8 mouse cellular contexts compared by ENCODE assay signal in the genomic region with DNA sequence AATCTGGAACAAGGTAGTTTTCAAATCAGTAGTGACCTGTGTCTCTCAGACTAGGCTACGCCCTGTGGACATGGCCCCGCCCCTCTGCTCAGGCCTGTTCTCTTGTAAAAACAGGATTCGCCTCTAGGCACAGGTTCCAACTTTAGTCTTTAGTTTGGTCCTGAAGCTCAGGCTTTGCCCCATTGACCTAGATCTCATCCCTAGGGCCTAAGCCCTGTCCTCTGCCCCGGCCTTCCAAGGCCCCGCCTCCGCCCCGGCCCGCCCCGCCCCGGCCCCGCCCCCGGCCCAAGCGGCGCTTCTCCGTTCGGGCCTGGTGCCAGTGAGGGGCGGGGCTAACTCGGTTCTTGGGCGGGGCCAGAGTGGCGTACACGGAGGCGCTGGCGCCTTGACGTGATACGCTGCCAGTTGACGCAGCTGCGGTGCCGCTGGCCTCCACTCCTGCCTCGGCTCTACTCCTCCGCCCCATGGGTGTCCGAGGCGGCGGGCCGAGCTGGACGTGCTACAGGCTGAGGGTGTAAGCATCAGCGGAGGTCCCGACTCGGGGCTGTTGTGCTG. TPM values are rescaled to one million over a fixed set of nuclear protein-coding genes. Genes with fewer than 3 reads are reported as not detected.
DNase-seq lines count a peak whose midpoint lies in the region; ATAC-seq lines count a peak whose summit lies in the region.

4932438A13Rik (plus strand) TSS at position 384 of the 555 bp plus-strand sequence.

- peaks cover 4% of the 10 kb centered on the region; the same call in 1 of the 2 replicates for H3K9me3 ChIP-seq in heart, embryonic 14.5 days (ENCODE audit: control insufficient read depth, low read length)
- no peaks in the 10 kb centered on the region for H3K9me3 ChIP-seq in liver, embryonic 13.5 days (replicated peaks)
- no peaks in the 10 kb centered on the region for H3K9me3 ChIP-seq in stomach, embryonic 16.5 days (replicated peaks; ENCODE audit: control insufficient read depth, low read length)

- H3K4me2 ChIP-seq in heart, embryonic 14.5 days (ENCODE audit: low read length), result peak within 1 kb of the TSS; percentile 76
- H3K4me2 ChIP-seq in liver, embryonic 13.5 days, result peak within 1 kb of the TSS; percentile 79
- H3K4me2 ChIP-seq in stomach, embryonic 16.5 days (ENCODE audit: low read depth, low read length), result peak within 1 kb of the TSS; percentile 80

- H3K27ac ChIP-seq in heart, embryonic 14.5 days (replicated peaks in 1 of 2; ENCODE audit: control insufficient read depth in 1 of 2, insufficient read depth in 1 of 2, low read depth in 2 of 2, low read length in 2 of 2), result peak within 1 kb of the TSS; percentile 86 to 87
- peak within 1 kb of the TSS; percentile 81 for H3K27ac ChIP-seq in liver, embryonic 13.5 days
- peak within 1 kb of the TSS; percentile 69 for H3K27ac ChIP-seq in stomach, embryonic 16.5 days (ENCODE audit: low read length)

- peak; percentile 91 for DNase-seq in c-Kit-negative CD71-positive TER-119-positive erythroid progenitor cells, embryonic 14.5 days (ENCODE audit: low read depth, low spot score)
- peak; percentile 71 for DNase-seq in fibroblast of lung, adult 2 months (ENCODE audit: low read depth)
- peak; percentile 97 for DNase-seq in kidney, postnatal 14 days
- DNase-seq in liver, embryonic 13.5 days, result peak; percentile 96
- DNase-seq in neural tube, embryonic 10.5 days (ENCODE audit: extremely low spot score, low spot score), result peak; percentile 97

- ATAC-seq in CD4-positive, CD25-positive, alpha-beta regulatory T cell, adult 4 months, result peak; percentile 74
- ATAC-seq in heart, embryonic 14.5 days (ENCODE audit: insufficient number of reproducible peaks, insufficient read depth, low FRiP score, low read depth), result peak; percentile 98
- peak; percentile 98 for ATAC-seq in liver, embryonic 13.5 days (ENCODE audit: low read depth)
- ATAC-seq in stomach, embryonic 16.5 days (ENCODE audit: insufficient read depth, low FRiP score), result peak; percentile 98

- peak within 1 kb of the TSS; percentile 87 for H3K9ac ChIP-seq in heart, embryonic 14.5 days (ENCODE audit: low read length)
- H3K9ac ChIP-seq in liver, embryonic 13.5 days, result peak within 1 kb of the TSS; percentile 93
- peak within 1 kb of the TSS; percentile 94 for H3K9ac ChIP-seq in stomach, embryonic 16.5 days (ENCODE audit: low read length)

- WGBS in heart, embryonic 14.5 days, result 1% methylated on average over 38 of the region's 38 CpGs
- WGBS in liver, embryonic 13.5 days (ENCODE audit: insufficient replicate concordance), result under 1% methylated on average over 26 of the region's 38 CpGs
- WGBS in stomach, embryonic 16.5 days, result 1% methylated on average over 38 of the region's 38 CpGs

- H3K27me3 ChIP-seq in heart, embryonic 14.5 days (ENCODE audit: control insufficient read depth, insufficient read depth, low read length), result no peaks in the 10 kb centered on the region
- no peaks in the 10 kb centered on the region for H3K27me3 ChIP-seq in liver, embryonic 13.5 days
- H3K27me3 ChIP-seq in stomach, embryonic 16.5 days (ENCODE audit: control insufficient read depth, insufficient read depth, low read length), result no peaks in the 10 kb centered on the region

- peaks cover 30% of the 10 kb centered on the region for H3K36me3 ChIP-seq in heart, embryonic 14.5 days (ENCODE audit: control insufficient read depth, insufficient read depth, low read length)
- peaks cover 25% of the 10 kb centered on the region for H3K36me3 ChIP-seq in liver, embryonic 13.5 days
- H3K36me3 ChIP-seq in stomach, embryonic 16.5 days (ENCODE audit: control insufficient read depth, insufficient read depth, low read length), result peaks cover 12% of the 10 kb centered on the region

- peak within 1 kb of the TSS; percentile 88 to 98 for H3K4me3 ChIP-seq in heart, embryonic 14.5 days (ENCODE audit: control insufficient read depth in 1 of 2, insufficient read depth in 1 of 2, low read depth in 1 of 2, low read length in 2 of 2)
- peak within 1 kb of the TSS; percentile 87 for H3K4me3 ChIP-seq in liver, embryonic 13.5 days (replicated peaks)
- peak within 1 kb of the TSS; percentile 93 for H3K4me3 ChIP-seq in stomach, embryonic 16.5 days (replicated peaks; ENCODE audit: low read length)

- H3K4me1 ChIP-seq in heart, embryonic 14.5 days (ENCODE audit: control insufficient read depth in 2 of 2, insufficient read depth in 2 of 2, low read length in 2 of 2), result peaks cover 0 to 5% of the 10 kb centered on the region in 2 experiments; a peak in 2 of 4 replicates
- peaks cover 22% of the 10 kb centered on the region for H3K4me1 ChIP-seq in liver, embryonic 13.5 days (replicated peaks)
- H3K4me1 ChIP-seq in stomach, embryonic 16.5 days (ENCODE audit: control insufficient read depth, insufficient read depth, low read length), result peaks cover 5% of the 10 kb centered on the region

RNA-seq across cellular contexts. Expression of gene 4932438A13Rik, which starts in this region (rescaled TPM):
- 10 to 100 TPM; 64.8 to 77.8 TPM for polyA plus RNA-seq in CD4-positive, CD25-positive, alpha-beta regulatory T cell, adult 4 months (2017; shearing (Covaris generic))
- polyA plus RNA-seq in heart, embryonic 14.5 days (2014; fragmentation: Nextera tagmentation; extraction: Ambion mirVana), result 40.6 and 48.8 TPM in 2 replicates
- polyA plus RNA-seq in liver, embryonic 13.5 days (2015; fragmentation: Nextera tagmentation; extraction: Ambion mirVana), result 12.7 and 16.7 TPM in 2 replicates
- 46.2 and 51.2 TPM in 2 replicates for polyA plus RNA-seq in stomach, embryonic 16.5 days (2015; fragmentation: Nextera tagmentation; extraction: Ambion mirVana)

Comparison
In these comparisons a context has a peak if more than half of its experiments do, and no peak if none do; other contexts are left out.
1. Peak in every context shown above with its lines: DNase-seq, ATAC-seq, H3K4me3 ChIP-seq and H3K27ac ChIP-seq.